Mouse (Mus musculus) ES-Bruce4 (cell line): Measurements from ENCODE around the gene Tex50. TPM values are rescaled to one million over a fixed set of nuclear protein-coding genes. Genes with fewer than 3 reads are reported as not detected.
"Not testable (repeated sequence)": the region's sequence is repeated elsewhere in the genome, so short reads cannot be mapped to it uniquely, and the experiment has no call there.

Experiments
- H3K27ac ChIP-seq: 2 replicates; pipeline ENCODE4 v1.5.1; 2012; ENCODE audit warnings: low read length, inconsistent platforms; ENCODE audit not compliant: insufficient read depth
- H3K27me3 ChIP-seq: 2 replicates; pipeline ENCODE4 v1.6.1; 2012; ENCODE audit warnings: mild to moderate bottlenecking, low read length, inconsistent platforms; ENCODE audit not compliant: control insufficient read depth, poor library complexity, insufficient read depth, severe bottlenecking
- H3K36me3 ChIP-seq: 2 replicates; pipeline ENCODE4 v1.6.1; 2012; ENCODE audit warnings: inconsistent platforms, mild to moderate bottlenecking, low read length, moderate library complexity; ENCODE audit not compliant: control insufficient read depth, poor library complexity, insufficient read depth, severe bottlenecking
- H3K4me1 ChIP-seq: one replicate; pipeline ENCODE4 v1.8.1; 2011; ENCODE audit warnings: low read length; ENCODE audit not compliant: control insufficient read depth, insufficient read depth
- H3K4me3 ChIP-seq: 2 replicates; pipeline ENCODE4 v1.5.1; 2011; ENCODE audit warnings: low read depth, mild to moderate bottlenecking, low read length
- H3K9ac ChIP-seq: 2 replicates; pipeline ENCODE4 v1.6.1; 2012; ENCODE audit warnings: low read depth, mild to moderate bottlenecking, inconsistent platforms; ENCODE audit not compliant: poor library complexity, severe bottlenecking
- H3K9me3 ChIP-seq: replicated peaks from 2 replicates; pipeline ENCODE4 v1.6.1; 2012; ENCODE audit warnings: mild to moderate bottlenecking, low read length, inconsistent platforms; ENCODE audit not compliant: control insufficient read depth, poor library complexity, insufficient read depth, severe bottlenecking
- CTCF ChIP-seq: IDR thresholded peaks from one replicate; pipeline ENCODE4 v1.8.1; 2011; ENCODE audit warnings: low read depth, low read length
- EP300 ChIP-seq: IDR thresholded peaks from 2 replicates; pipeline ENCODE4 v1.6.1; 2011; ENCODE audit warnings: low read depth, low read length; ENCODE audit not compliant: insufficient read depth
- POLR2A ChIP-seq: IDR thresholded peaks from one replicate; pipeline ENCODE4 v1.8.1; 2011; ENCODE audit warnings: low read length; ENCODE audit not compliant: insufficient read depth
- polyA plus RNA-seq: library from polyadenylated mRNA; stranded (reverse); fragments of >200 nt; gene quantifications from 2 replicates; pipeline ENCODE4 v1.2.4, GENCODE M21; 2011; ENCODE audit warnings: low read depth; ENCODE audit not compliant: missing spikeins, insufficient read depth, insufficient read length

The Tex50 gene
- polyA plus RNA-seq, 1 experiment: 0.64 TPM

GRCm38 (mm10) chr1:161151098-161151497 is 8.0 kb downstream of the Tex50 start:
- Histone ChIP-seq H3K27ac (peak overlapping the region; percentile 3; the same call in 1 of the 2 replicates), H3K36me3 (no peaks in the 10 kb centered on the region), H3K9ac (peak overlapping the region; percentile 42), H3K4me1 (peaks cover 2% of the 10 kb centered on the region), H3K4me3 (peak overlapping the region; percentile 17), H3K9me3 (no peaks in the 10 kb centered on the region), H3K27me3 (no peaks in the 10 kb centered on the region)
- TF ChIP-seq EP300: no peak
- TF ChIP-seq CTCF: no peak
- TF ChIP-seq POLR2A: no peak

DNA sequence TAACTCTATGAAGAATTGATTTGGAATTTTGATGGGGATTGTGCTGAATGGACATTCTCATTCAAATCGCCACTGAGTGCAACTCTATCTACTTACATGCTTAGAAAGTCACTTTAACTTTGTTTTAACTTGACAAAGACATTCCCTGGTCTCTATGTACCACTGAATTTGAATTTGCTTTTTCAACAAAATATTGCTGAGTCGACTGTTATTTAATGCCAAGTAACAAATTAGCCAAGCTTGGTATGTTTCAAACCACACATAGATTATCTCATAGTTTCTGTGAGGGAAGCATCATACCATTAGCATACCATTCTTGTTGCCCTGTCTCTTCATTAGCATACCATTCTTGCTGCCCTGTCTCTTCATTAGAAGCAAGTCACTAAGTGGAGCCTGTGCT is 11.2 kb downstream of the Tex50 start:
- Histone ChIP-seq H3K4me1 (peaks cover 2% of the 10 kb centered on the region), H3K27ac (peak overlapping the region; percentile 2; the same call in 1 of the 2 replicates), H3K36me3 (no peaks in the 10 kb centered on the region), H3K27me3 (no peaks in the 10 kb centered on the region), H3K9ac (no peak overlapping the region), H3K9me3 (peaks cover 19% of the 10 kb centered on the region), H3K4me3 (no peak overlapping the region)
- TF ChIP-seq CTCF (no peak), POLR2A (no peak), EP300 (no peak)

GRCm38 (mm10) chr1:161145611-161146010 is 13.5 kb downstream of the Tex50 start:
- H3K9me3 ChIP-seq: peaks cover 19% of the 10 kb centered on the region
- H3K4me3 ChIP-seq, H3K9ac ChIP-seq, H3K27ac ChIP-seq, H3K36me3 ChIP-seq, H3K4me1 ChIP-seq, H3K27me3 ChIP-seq: not testable (repeated sequence)

DNA sequence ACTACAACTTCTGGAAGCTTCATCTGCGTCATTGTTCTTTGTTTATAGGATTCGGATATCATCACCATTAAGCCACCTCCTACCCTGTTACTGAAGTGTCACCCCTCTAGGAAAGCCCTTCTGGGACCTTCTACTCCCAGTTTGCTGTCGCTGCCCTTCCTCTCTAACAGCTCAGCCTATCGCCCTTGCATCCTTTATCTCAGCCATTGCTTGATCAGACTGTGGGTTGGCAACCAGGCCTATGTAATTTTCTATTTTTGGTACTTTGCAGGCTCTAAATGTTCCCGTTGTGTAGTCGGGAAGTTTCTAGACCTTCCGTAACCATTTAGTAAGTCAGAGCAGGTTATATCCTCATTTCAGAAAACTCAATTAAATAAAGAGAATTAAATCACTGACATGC is 15.9 kb downstream of the Tex50 start:
- no peaks in the 10 kb centered on the region for H3K27me3 ChIP-seq
- peaks cover 19% of the 10 kb centered on the region for H3K9me3 ChIP-seq
- H3K4me1 ChIP-seq: no peaks in the 10 kb centered on the region
- H3K4me3 ChIP-seq: no peak overlapping the region
- TF ChIP-seq EP300 (no peak), CTCF (no peak), POLR2A (no peak)
- no peak overlapping the region for H3K27ac ChIP-seq
- H3K36me3 ChIP-seq: no peaks in the 10 kb centered on the region
- peak overlapping the region; percentile 59; the same call in 1 of the 2 replicates for H3K9ac ChIP-seq

DNA sequence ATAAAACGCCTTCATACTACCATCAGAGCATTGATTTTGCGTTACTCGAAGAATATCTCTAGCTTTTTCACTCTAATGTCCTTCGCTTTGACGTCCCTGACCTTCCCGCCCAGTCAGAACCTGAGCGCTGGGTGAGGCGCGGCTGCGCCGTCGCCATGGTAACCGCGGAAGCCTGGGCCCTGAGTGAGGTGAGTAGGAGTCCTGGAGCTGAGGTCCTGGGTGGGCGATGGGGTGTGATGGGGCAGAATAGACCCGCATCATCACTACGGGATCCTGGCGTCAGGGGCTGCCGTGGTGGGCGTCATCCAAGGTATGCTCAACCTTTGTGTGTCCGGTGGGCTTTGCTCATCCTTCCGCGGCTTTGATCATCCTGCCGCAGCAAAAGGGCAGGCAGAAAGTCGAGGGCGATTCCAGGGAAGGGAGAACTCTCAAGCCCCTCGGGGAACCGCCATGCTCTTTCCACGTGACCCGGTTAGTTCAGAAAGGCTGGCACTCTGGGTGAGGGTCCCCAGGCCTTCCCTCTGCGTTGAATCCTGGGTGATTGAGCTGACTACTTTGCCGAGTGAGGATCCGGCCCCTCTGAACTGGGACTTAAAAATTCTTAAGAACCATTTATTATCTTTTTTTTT is 16.5 kb downstream of the Tex50 start, which contains the start of gene Ankrd45:
Gene Ankrd45 (plus strand): TSS at position 161 of the 629 bp plus-strand sequence.
- no peak within 1 kb of the TSS for H3K27ac ChIP-seq
- TF ChIP-seq POLR2A (no peak), EP300 (no peak), CTCF (no peak)
- no peaks in the 10 kb centered on the region for H3K36me3 ChIP-seq

DNA sequence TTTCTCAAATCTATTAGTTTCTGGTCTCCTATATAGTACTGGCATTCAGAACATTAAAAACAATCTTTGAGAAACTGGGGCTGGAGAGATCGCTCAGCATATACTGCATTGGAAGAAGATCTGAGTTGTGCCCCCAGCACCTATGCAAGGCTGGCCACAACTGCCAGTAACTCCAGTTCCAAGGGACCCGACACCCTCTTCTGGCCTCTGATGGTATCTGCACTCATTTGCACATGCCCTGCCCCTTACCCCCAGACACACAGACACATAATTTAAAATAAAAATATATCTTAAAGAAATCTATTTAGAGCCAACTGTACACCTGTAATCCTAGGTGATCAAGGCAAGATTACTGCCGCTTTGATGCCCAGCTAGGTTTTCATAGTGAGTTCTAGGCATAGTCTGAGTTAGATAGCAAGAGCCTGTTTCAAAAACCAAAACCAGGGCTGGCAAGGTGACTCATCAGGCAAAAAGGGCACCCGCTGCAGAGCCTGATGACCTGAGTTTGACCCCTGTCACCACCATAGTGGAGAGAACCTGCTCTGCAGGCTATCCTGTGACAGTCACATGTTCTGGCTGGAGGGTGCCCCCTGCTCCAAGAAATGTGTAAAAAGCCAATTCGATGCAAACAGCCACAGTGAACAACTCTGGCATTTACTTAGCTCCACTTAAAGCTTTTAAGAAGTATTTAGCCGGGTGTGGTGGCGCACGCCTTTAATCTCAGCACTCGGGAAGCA is 18.9 kb downstream of the Tex50 start:
- no peaks in the 10 kb centered on the region for H3K36me3 ChIP-seq
- no peak overlapping the region for H3K4me3 ChIP-seq
- H3K27ac ChIP-seq: no peak overlapping the region
- no peaks in the 10 kb centered on the region for H3K4me1 ChIP-seq
- peaks cover 15% of the 10 kb centered on the region for H3K9me3 ChIP-seq
- H3K27me3 ChIP-seq: no peaks in the 10 kb centered on the region
- no peak overlapping the region for H3K9ac ChIP-seq
- peak; percentile 77 for TF ChIP-seq EP300
- TF ChIP-seq POLR2A: no peak
- peak; percentile 49 for TF ChIP-seq CTCF

More for the DNA sequence above, 16.5 kb downstream of the Tex50 start, which contains the start of gene Ankrd45:
- H3K9me3 ChIP-seq: peaks cover 19% of the 10 kb centered on the region
- no peaks in the 10 kb centered on the region for H3K27me3 ChIP-seq
- peak within 1 kb of the TSS; percentile 86 for H3K4me3 ChIP-seq
- H3K4me1 ChIP-seq: no peaks in the 10 kb centered on the region
- peak within 1 kb of the TSS; percentile 59 for H3K9ac ChIP-seq
